Mouse (Mus musculus) stomach, postnatal 0 days (tissue): Measurements from ENCODE around the gene Pctp.

ENCODE experiments used
- CTCF ChIP-seq: IDR thresholded peaks from 2 replicates; pipeline ENCODE4 v1.5.1; 2016; ENCODE audit warnings: antibody characterized with exemption, low read depth, mild to moderate bottlenecking, moderate library complexity
- EP300 ChIP-seq: optimal IDR thresholded peaks from 2 replicates; pipeline ENCODE3; 2016; ENCODE audit warnings: antibody characterized with exemption

DNA sequence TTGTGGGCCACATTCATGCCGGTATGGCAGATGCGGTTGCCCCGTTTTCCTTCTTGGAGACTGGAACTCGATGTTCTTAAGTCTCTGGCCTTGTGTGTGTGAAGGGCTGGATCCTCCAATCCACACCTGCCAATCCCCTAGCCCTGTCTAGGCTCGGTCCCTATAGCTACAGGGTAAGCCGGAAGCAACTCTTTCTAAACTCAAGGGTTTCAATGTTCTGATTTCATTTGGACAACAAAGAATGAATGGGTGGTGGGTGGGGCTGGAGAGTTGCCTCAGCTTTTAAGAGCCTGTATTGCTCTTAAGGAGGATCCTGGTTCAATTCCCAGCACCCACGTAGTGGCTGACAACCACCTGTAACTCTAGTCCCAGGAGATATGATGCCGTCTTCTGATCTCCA lies 16.2 kb downstream of the Pctp start:
- TF ChIP-seq CTCF (no peak), EP300 (no peak)
